Mouse (Mus musculus) layer of hippocampus, postnatal 36 days (tissue): ENCODE measurements around the gene Gm10277. TPM values are rescaled to one million over a fixed set of nuclear protein-coding genes. Genes with fewer than 3 reads are reported as not detected.
"Not testable (repeated sequence)": the region's sequence is repeated elsewhere in the genome, so short reads cannot be mapped to it uniquely, and the experiment has no call there.

Experiments used
- DNase-seq, 2 experiments: peaks; one replicate each; pipeline ENCODE4 v3.0.0; 2022
- total RNA-seq, 2 experiments: library from RNA; stranded (reverse); gene quantifications; 2 replicates each; pipeline ENCODE4 v1.2.3; 2021

Gm10277 gene
- total RNA-seq, 2 experiments from 2014 or later, result not detected

DNA sequence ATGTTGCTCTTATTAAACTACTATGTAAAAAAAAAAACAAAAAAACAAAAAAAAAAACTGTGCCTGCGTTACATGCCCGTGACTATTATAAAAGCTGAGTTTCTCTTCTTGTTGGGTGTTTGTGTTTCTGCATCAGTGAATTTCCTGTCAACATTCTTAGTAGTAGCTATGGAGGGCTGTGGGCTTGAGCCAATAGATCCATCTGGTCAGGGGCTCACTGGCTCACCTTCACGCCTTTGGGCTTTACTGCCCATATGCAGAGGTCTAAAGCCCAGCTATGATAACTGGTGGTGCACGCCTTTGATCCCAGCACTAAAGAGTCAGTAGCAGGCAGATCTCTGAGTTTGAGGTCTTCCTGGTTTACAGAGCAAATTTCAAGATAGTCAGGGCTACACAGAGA lies 18.1 kb downstream of the Gm10277 start:
- no peak for DNase-seq

DNA sequence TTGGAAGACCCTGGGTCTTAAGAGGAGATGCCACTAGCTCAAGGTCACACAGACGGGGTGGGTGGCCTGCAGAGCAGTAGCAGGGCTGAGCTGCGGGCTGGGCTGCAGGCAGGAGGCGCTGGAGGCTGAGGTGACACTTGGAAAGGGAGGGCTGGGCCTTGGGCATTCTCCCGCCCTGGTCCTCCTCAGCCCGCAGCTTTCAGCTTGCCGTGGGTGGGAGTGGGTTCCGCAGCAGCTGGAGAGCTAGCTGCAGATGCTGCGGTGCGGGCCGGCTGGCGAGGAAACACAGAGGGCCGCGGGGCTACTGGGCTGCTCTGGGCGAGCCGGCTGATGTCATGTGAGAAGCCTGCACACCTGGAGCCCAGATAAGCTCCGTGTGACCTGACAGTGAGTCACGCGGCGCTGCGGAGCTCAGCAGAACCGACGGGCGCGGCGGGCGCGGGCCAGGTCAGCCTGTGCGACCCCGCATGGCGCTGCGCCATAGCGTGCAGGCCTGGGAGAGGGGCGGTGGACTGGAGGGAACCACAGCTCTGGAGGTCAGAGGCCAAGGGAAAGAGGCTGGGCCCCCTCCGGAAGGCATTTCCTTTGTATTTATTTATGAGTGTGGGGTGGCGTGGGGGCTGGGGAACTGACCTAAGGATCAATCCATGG lies 21.1 kb downstream of the Gm10277 start:
- peak in 1 of 2 experiments; percentile 32 for DNase-seq

DNA sequence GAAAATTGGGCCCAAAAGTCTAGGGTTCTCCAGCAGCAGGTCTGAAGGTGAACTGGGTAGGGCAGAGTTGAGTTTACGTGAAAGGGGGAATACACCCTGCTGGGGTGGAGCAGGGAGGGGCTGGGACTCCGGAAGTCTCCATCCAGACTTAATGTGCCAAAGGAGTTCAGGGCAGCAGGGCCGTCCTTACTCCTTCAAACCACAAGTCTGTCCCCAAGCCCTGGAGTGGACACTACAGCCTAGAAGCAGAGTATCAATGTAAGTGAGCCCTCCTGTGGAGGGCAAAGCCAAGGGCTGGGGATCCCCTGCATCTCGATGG lies 22.1 kb downstream of the Gm10277 start:
- DNase-seq, result no peak

DNA sequence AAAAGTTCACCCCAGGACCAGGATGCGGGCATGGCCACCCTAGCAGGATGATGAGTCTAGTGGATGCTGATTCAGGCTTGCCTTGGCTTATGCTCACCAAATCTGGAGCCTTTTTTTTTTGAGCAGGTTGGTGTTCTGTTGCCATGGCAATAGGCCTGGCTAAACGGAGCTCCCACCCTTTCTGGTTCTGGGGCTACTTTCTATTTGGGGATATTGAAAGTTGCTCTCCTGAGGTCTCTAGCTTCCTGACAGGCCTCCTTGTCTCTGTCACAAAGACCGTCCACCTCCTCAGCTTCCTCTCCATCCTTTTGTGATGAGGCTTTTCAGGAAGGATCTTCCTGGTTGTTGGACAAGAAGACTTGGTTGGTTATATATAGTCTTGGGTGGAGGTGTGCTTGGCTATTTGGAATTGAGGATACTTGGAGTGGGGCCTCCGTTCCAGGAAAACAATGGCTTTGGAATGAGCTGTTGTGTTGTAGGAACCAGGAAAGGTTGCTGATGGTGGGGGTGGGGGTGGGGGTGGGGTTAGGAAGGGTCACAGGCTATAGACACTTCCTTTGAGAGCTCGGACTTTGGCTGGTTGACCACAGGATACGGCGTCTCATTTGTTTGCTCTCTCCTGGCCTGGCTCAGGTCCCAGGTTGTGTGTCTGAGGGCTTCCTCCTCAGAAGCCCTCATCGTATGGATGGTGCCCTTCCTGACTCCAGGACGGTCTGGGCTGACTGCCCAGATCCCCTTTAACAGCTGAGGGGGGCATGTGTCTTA lies 22.7 kb downstream of the Gm10277 start:
- DNase-seq, result peak in 1 of 2 experiments; percentile 45

DNA sequence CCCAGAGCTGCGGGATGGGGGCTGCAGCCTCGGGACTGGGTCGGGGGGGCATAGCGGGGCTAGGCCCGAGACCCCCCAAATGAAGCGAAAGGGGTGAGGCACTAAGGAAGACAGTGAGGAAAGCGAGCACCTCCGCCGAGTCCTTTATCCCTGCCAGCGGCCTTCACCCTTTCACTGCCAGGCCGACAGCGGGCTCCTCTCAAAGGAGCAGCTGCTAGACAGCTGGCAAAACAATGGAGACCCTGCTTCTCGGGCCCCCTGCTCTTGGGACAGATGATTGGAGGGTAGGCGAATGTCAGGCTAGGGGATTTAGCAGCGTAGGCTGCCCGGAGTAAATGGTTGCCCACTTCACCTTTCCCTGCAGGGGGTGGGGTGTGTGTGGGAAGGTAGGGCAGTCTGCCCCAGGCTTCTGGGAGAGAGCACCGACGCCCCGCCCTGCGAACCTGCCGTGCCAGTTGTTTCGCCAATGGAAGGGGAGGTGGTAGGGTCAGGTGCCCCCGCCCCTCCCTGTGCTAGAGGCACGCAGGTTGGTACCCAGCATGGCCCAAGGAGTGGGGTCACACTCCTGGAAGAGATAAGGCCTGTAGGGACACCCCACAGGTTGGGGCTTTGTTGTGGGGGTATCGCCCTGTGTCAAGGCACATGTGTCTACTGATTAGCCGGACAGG lies 23.7 kb downstream of the Gm10277 start:
- DNase-seq, result peak in 1 of 2 experiments; percentile 32

DNA sequence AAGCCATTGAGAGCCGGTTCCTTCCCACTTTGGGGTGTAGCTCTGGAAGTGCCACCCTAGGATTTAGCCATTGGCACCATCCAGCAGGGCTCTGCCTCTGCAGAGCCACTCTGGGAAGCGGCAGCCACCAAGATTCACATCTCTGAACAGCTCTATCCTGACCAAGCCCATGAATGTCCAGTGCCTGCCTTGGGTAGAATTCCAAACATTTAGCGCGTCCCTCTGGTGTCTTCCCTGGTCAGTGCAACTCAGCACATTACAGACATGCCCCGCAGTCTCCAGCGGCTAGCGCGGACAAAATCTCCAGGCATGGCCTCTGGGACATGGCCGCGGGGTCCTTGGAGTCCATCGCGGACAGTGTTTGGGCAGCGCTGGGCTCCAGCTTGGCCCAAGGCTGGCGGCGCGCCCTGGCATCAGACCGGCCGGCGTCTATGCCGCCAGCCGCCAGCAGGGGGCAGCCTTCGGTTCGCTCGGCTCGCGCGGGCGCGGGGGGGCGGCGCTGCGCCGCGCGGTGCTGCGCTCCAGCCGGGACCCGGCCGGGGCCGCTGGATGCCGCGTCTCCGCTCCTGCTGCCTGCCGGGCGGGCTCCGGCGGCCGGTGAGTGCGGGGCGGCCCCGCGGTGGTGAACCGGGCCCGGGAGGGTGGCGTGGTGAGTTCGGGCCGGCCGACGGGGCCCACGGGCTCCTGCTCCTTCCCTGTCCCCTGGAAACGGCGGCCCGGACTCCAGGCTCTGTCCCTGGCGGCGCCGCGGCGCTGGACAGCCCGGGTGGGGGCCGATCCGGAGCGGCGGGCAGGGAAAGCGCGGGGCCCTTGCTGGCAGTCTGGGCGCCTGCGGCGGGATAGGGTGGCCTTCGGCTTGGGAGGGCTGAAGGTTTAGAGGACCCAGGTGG lies 24.5 kb downstream of the Gm10277 start, which contains the start of gene Myo18a:
TSS of gene Myo18a (plus strand) at position 464 of the 890 bp plus-strand sequence.
- peak; percentile 78 to 81 for DNase-seq

DNA sequence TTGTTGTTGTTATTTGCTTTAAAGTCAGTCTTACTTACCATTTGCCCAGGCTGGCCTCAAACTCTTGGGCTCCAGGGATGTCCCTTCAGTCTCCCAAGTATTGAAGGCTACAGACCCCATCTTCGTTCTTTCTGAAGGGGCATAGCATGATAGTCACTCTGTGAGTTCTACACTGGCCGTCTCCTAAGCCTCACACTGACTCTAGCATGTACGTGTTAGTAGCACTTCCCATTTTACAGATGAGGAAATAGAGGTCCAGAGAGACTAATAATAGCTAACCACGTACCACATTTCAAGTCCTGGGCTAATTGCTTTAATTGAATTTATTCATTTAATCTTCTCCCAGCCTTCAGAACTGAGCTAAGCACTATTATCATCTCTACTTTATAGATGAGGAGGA lies 27.5 kb downstream of the Gm10277 start:
- no peak for DNase-seq

DNA sequence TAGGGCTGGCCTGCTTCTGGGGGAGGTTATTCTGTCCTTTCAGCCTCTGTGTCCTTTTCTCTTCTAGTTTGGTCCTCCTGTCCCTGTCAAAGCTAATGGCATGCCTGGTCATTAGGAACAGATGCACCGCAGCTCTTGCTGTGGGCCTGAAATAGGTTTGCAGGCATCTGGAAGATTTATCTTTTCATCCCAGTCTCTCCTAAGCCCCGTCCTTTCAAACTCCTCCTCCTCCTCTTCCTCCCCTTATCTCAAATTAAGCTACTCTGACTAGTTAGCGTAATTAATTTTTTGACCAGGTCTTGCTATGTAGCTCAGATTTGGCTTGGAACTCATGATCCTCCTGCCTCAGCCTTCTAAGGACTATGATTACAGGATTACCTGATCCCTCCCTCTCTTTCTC lies 34.1 kb downstream of the Gm10277 start:
- DNase-seq, result no peak

DNA sequence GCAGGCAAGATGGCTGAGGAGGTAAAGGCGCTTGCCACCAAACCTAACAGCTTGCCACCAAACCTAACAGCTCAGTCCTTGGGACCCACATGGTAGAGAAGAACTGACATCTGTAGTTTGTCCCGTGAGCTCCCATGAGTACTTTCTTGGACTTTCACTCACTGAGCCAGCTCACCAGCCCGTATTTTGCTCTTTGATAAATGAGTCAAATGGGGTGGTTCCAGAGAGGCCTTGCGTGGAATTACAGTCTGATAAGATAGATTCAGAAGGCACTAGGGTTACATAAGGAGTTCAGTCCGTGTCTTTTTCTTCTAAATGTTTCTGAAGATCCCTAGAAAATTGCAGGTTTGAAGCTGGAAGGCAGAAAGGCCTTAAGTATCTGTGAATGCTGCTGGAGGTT lies 35.0 kb downstream of the Gm10277 start:
- no peak for DNase-seq

DNA sequence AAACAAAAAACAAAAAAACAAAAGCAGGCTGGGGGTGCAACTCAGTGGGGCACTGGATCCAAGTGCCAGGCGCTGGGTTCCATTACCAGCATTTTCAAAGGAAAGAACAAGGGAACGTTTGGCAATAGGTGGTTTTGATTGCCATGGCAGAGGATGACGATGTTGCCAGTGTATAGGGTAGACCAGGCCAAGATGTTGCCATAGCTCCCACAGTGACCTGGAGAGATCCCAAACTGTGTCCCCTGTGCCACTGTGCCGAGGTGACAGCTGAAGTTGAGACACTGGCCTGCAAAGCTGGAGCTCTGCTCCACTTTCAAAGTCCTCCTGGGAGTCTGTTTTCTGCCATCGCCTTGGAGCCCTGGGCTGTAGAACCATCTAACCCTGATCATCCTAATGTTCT lies 38.6 kb downstream of the Gm10277 start:
- no peak for DNase-seq

DNA sequence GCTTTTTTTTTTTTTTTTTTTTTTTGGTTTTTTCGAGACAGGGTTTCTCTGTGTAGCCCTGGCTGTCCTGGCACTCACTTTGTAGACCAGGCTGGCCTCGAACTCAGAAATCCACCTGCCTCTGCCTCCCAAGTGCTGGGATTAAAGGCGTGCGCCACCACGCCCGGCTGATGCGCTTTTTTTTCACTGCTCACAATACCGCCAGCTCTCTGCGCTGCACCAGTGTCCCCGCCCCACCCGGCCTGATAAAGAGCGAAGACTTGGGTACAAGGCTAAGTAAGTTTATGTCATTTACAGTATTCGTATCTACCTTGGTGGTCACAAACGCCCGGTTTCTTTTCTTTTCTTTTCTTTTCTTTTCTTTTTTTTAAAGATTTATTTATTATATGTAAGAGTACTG lies 40.4 kb downstream of the Gm10277 start:
- DNase-seq, result not testable (repeated sequence)

DNA sequence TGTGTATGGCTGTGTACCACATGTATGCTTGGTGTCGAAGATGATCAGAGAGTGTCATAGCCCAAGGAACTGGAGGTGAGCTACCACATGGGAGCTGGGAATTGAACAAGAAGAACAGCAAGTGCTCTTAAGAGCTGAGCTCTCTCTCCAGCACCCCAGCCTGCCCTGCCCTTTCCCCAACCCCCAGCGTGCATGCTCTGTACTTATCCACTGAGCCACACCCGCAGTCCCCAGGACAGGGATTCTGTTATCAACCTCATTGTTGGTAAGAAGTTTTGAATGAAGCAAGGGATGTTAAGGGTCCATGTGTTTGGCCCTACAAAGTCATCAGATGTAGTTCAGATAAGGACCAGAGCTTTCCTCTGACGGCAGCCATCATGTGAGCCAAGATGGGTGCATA lies 40.9 kb downstream of the Gm10277 start:
- DNase-seq, result no peak

DNA sequence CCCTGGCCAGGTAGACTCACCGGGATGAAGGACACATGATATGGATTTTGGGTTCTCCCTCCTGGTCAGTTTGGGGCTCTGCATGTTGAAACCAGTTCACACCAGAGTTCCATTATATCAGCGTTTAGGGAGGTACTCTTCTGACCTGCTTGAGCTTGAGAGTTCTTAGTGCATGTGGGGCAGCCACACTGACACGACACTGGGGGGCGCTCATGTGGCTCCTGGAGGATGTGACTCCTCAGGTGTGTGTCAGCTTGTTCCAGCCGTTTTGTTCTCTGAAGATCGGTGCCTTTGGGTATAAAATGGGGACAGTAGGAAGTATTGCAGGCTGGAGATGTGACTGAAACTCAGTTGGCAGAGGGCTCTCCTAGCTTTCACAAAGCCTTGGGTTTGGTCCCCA lies 43.6 kb downstream of the Gm10277 start:
- no peak for DNase-seq

DNA sequence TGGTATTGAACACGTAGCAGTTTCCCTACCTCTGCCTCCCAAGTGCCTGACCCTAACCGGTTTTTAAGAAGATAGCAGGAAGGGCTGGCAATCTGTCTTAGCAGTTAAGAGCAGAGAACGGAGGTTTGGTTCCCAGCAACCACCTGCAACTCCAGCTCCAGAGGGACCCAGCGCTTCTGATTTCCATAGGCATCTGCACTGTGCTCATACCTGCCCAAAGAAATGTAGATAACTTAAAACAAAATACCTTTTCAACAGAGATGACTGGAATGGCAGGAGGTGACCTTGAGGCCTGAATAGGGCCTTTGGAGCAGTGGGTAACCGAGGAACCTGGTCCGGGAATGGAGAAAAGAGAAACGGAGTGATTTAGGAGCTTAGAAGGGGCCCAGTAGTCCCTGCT lies 49.0 kb downstream of the Gm10277 start:
- DNase-seq, result no peak

DNA sequence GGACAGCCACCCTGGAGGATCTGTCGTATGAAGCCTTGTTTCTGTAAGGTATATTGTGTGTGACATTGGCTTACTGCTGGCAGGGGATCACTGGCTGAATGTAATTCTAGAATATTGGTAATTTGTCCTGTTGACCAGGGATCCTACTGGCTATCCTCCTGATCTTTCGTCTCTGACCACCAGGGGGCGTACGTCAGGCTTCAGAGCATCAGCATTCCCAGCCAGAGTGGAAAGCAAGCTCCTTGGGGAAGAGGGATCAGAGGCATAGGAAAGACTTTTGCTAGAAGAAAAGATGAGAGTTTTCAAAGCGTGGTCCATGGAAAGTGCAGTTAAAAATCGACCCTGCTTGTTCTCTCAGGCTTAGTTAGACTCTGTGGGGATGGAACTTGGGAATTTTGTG lies 50.3 kb downstream of the Gm10277 start:
- peak; percentile 77 to 80 for DNase-seq

Other genes with a start within 250 kb of the Gm10277 start
- gene Taok1, start 179.9 kb downstream of the Gm10277 start, total RNA-seq, result 100 to 1,000 TPM; 114 to 116 TPM
- gene Nufip2, start 101.6 kb downstream of the Gm10277 start, total RNA-seq, result 10 to 100 TPM; 84.8 to 92.9 TPM
- not detected for gene Cryba1, start 62.5 kb downstream of the Gm10277 start, total RNA-seq
- gene Myo18a, start 24.5 kb downstream of the Gm10277 start, total RNA-seq, result 100 to 1,000 TPM; 136 to 158 TPM
- 1 to 10 TPM; 1.3 to 1.7 TPM for gene Pipox, start 106.3 kb upstream of the Gm10277 start, total RNA-seq
- 100 to 1,000 TPM; 148 to 153 TPM for gene Sez6, start 143.1 kb upstream of the Gm10277 start, total RNA-seq
- 10 to 100 TPM; 48.3 to 51.2 TPM for gene Phf12, start 195.0 kb upstream of the Gm10277 start, total RNA-seq
- 1 to 10 TPM; 4.5 to 6.2 TPM for gene Dhrs13, start 244.5 kb upstream of the Gm10277 start, total RNA-seq